Mouse (Mus musculus) CH12.LX (cell line): Measurements from ENCODE around the gene Cc2d1a. TPM values are rescaled to one million over a fixed set of nuclear protein-coding genes. Genes with fewer than 3 reads are reported as not detected.

ENCODE experiments used
- DNase-seq: peaks from one replicate; pipeline ENCODE4 v3.0.0-alpha.2; 2013; ENCODE audit errors: extremely low read depth
- H3K27ac ChIP-seq: 2 replicates; pipeline ENCODE4 v1.5.1; 2012; ENCODE audit warnings: low read depth, mild to moderate bottlenecking, control low read depth, moderate library complexity; ENCODE audit not compliant: insufficient read depth
- H3K27me3 ChIP-seq: replicated peaks from 2 replicates; pipeline ENCODE3; 2012; ENCODE audit warnings: inconsistent platforms
- H3K36me3 ChIP-seq, 2 experiments: replicated peaks in 1 of 2; 2 replicates each; pipeline versions ENCODE3 to v1.6.1; 2012; ENCODE audit warnings: inconsistent platforms in 1 of 2, low read length in 1 of 2, mild to moderate bottlenecking in 1 of 2, mixed read lengths in 1 of 2, moderate library complexity in 1 of 2; ENCODE audit not compliant: control insufficient read depth in 1 of 2, insufficient read depth in 1 of 2
- H3K4me1 ChIP-seq, 2 experiments: 2 replicates each; pipeline ENCODE4 v1.6.1; 2012; ENCODE audit warnings: inconsistent platforms in 1 of 2, moderate library complexity in 1 of 2; ENCODE audit not compliant: insufficient read depth in 2 of 2, control insufficient read depth in 1 of 2
- H3K4me2 ChIP-seq: 2 replicates; pipeline ENCODE4 v1.6.1; 2012; ENCODE audit warnings: low read depth, mild to moderate bottlenecking, control low read depth; ENCODE audit not compliant: poor library complexity, insufficient read depth, severe bottlenecking
- H3K4me3 ChIP-seq, 3 experiments: fragments of 150-350 bp in 1 of 3; sonication (generic) in 1 of 3; replicated peaks in 1 of 3; 2 replicates each; pipeline versions ENCODE3 to v1.5.1; 2011 to 2012; ENCODE audit warnings: low read depth in 2 of 3, low read length in 2 of 3, mild to moderate bottlenecking in 2 of 3, moderate library complexity in 2 of 3, control low read depth in 1 of 3, improper control_type of control experiment in 1 of 3, inconsistent platforms in 1 of 3, mixed read lengths in 1 of 3; ENCODE audit not compliant: poor library complexity in 1 of 3
- H3K79me2 ChIP-seq: replicated peaks from 2 replicates; pipeline ENCODE4 v1.6.1; 2012; ENCODE audit warnings: mild to moderate bottlenecking, moderate library complexity; ENCODE audit not compliant: control insufficient read depth, poor library complexity, insufficient read depth, severe bottlenecking; ENCODE audit errors: extremely low read depth
- H3K9ac ChIP-seq: 2 replicates; pipeline ENCODE4 v1.6.1; 2012; ENCODE audit warnings: low read depth, mild to moderate bottlenecking, control low read depth, moderate library complexity; ENCODE audit not compliant: insufficient read depth
- H3K9me3 ChIP-seq: replicated peaks from 2 replicates; pipeline ENCODE3; 2012; ENCODE audit warnings: low read length, inconsistent platforms, mixed read lengths
- BHLHE40 ChIP-seq: IDR thresholded peaks from 2 replicates; pipeline ENCODE4 v1.6.1; 2011; ENCODE audit warnings: mild to moderate bottlenecking, low read depth, low read length, improper control_type of control experiment
- CHD1 ChIP-seq: IDR thresholded peaks from 2 replicates; pipeline ENCODE4 v1.6.1; 2012; ENCODE audit warnings: low read depth, low read length, improper control_type of control experiment, inconsistent platforms
- CTCF ChIP-seq, 2 experiments: IDR thresholded peaks in 1 of 2; conservative IDR thresholded peaks in 1 of 2; 2 replicates each; pipeline ENCODE4 v1.5.1; 2011 to 2012; ENCODE audit warnings: low read depth in 2 of 2, low read length in 2 of 2, improper control_type of control experiment in 1 of 2, inconsistent platforms in 1 of 2, mild to moderate bottlenecking in 1 of 2, moderate library complexity in 1 of 2
- EP300 ChIP-seq: IDR thresholded peaks from 2 replicates; pipeline ENCODE4 v1.6.1; 2011; ENCODE audit warnings: low read length, improper control_type of control experiment
- IRF4 ChIP-seq: IDR thresholded peaks from 2 replicates; pipeline ENCODE4 v1.6.1; 2014; ENCODE audit warnings: low read depth, mild to moderate bottlenecking, inconsistent platforms, low read length, improper control_type of control experiment
- JUND ChIP-seq: conservative IDR thresholded peaks from 2 replicates; pipeline ENCODE4 v1.6.1; 2011; ENCODE audit warnings: low read depth, low read length, improper control_type of control experiment
- MAFK ChIP-seq: IDR thresholded peaks from 2 replicates; pipeline ENCODE4 v1.6.1; 2011; ENCODE audit warnings: low read length, improper control_type of control experiment; ENCODE audit not compliant: insufficient replicate concordance
- MAZ ChIP-seq: IDR thresholded peaks from 2 replicates; pipeline ENCODE4 v1.6.1; 2012; ENCODE audit warnings: low read depth, mild to moderate bottlenecking, inconsistent platforms, low read length, improper control_type of control experiment, moderate library complexity
- PAX5 ChIP-seq: IDR thresholded peaks from 2 replicates; pipeline ENCODE4 v1.6.1; 2012; ENCODE audit warnings: low read length, inconsistent platforms, mixed read lengths
- POLR2A ChIP-seq: IDR thresholded peaks from 2 replicates; pipeline ENCODE4 v1.6.1; 2011; ENCODE audit warnings: low read depth, mild to moderate bottlenecking, improper control_type of control experiment, low read length
- RAD21 ChIP-seq: IDR thresholded peaks from 2 replicates; pipeline ENCODE4 v1.6.1; 2011; ENCODE audit warnings: low read depth, mild to moderate bottlenecking, low read length, improper control_type of control experiment, moderate library complexity
- RCOR1 ChIP-seq: conservative IDR thresholded peaks from 2 replicates; pipeline ENCODE4 v1.6.1; 2012; ENCODE audit warnings: low read depth, mild to moderate bottlenecking, inconsistent platforms, low read length, improper control_type of control experiment
- TBP ChIP-seq: conservative IDR thresholded peaks from 2 replicates; pipeline ENCODE4 v1.6.1; 2011; ENCODE audit warnings: low read depth, low read length, improper control_type of control experiment
- UBTF ChIP-seq: IDR thresholded peaks from 2 replicates; pipeline ENCODE4 v1.6.1; 2012; ENCODE audit warnings: low read depth, mild to moderate bottlenecking, inconsistent platforms, low read length, improper control_type of control experiment, moderate library complexity
- USF1 ChIP-seq: IDR thresholded peaks from 2 replicates; pipeline ENCODE4 v1.6.1; 2014; ENCODE audit warnings: low read depth, mild to moderate bottlenecking, inconsistent platforms, low read length, improper control_type of control experiment
- ZC3H11A ChIP-seq: IDR thresholded peaks from 2 replicates; pipeline ENCODE4 v1.6.1; 2012; ENCODE audit warnings: low read depth, mild to moderate bottlenecking, inconsistent platforms, low read length, improper control_type of control experiment
- ZNF384 ChIP-seq: IDR thresholded peaks from 2 replicates; pipeline ENCODE4 v1.6.1; 2012; ENCODE audit warnings: low read depth, low read length, improper control_type of control experiment, inconsistent platforms
- dilution Hi-C: fragments of 300-500 bp; cut with MboI; formaldehyde crosslinking; loops from 2 replicates; pipeline ENCODE4 v1.14.3; 2020; ENCODE audit warnings: low sequenced_read_pairs; ENCODE audit not compliant: extremely low pct_unique_long_range_greater_than_20kb, extremely low pct_ligation_motif_present
- in situ Hi-C: fragments of 300-500 bp; cut with MboI; formaldehyde crosslinking; loops from 3 replicates; pipeline ENCODE4 v1.14.3; 2019; ENCODE audit warnings: low sequenced_read_pairs, low pct_ligation_motif_present, low pct_unique_long_range_greater_than_20kb, mixed read lengths
- polyA plus RNA-seq: library from polyadenylated mRNA; unstranded; fragments of >175 nt; gene quantifications from 2 replicates; pipeline ENCODE4 v1.2.1, GENCODE M21; 2012; ENCODE audit warnings: low read depth; ENCODE audit not compliant: insufficient read length
- total RNA-seq, 2 experiments: library from RNA; depleted of rRNA; stranded (reverse); fragments of 300-350 nt in 1 of 2; fragments of >200 nt in 1 of 2; gene quantifications; 2 replicates each; pipeline ENCODE4 v1.2.3; 2012 to 2014

Gene Cc2d1a
- total and polyA plus RNA-seq, 3 experiments: 2.8 to 11.4 (median 7.8) TPM

GRCm38 (mm10) chr8:84190191-84190867, 42.6 kb upstream of the Cc2d1a start:
- TF ChIP-seq RCOR1 (no peak), RAD21 (peak; percentile 34), ZNF384 (no peak), CTCF (conservative IDR thresholded peaks at IDR 0.05 in 1 of 2, IDR thresholded peaks at IDR 0.05 in 1 of 2; ENCODE audit: low read depth in 2 of 2, low read length in 2 of 2) (peak in 1 of 2 experiments; percentile 19; a peak in 2 of 4 replicates), UBTF (no peak), JUND (no peak), CHD1 (no peak), MAZ (no peak), BHLHE40 (no peak), MAFK (no peak), USF1 (no peak)
- TF ChIP-seq, all 38 proteins: peak for 2
- dilution Hi-C loops (no loop called here), in situ Hi-C loops (no loop called here)
- Histone ChIP-seq H3K27ac (no peak overlapping the region), H3K36me3 (no peaks in the 10 kb centered on the region), H3K79me2 (no peaks in the 10 kb centered on the region), H3K9ac (no peak overlapping the region), H3K4me2 (no peak overlapping the region), H3K4me3 (no peak overlapping the region), H3K9me3 (peaks cover under 1% of the 10 kb centered on the region), H3K4me1 (peaks cover 0 to 28% of the 10 kb centered on the region in 2 experiments; a peak in 2 of 4 replicates), H3K27me3 (peaks cover 4% of the 10 kb centered on the region)
- DNase-seq: no peak

DNA sequence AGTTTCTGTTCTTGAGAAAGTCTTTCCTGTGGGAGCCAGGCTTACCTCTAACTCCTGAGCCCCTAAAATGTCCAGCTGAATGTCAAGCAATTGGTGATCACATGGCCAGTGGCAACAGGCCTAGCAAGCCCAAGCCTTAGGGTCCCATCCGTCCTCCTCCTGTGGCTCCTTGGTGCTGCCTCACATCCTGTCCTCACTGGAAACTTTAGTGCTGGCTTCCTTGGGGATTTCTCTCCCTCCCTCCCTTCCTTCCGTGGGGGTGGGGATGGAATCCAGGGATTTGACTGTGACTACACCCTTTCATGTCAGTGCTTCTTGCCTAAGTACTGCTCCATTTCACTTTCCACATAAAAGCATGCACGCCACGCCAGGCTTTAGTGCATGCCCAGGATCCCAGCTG, 41.9 kb upstream of the Cc2d1a start:
- H3K36me3 ChIP-seq: no peaks in the 10 kb centered on the region
- in situ Hi-C loops: loop anchor here (10.0 kb wide), 1 partner anchor 85 kb away; the partner anchor contains the start of gene Ccdc130
- DNase-seq: no peak
- peaks cover 0 to 28% of the 10 kb centered on the region in 2 experiments; a peak in 2 of 4 replicates for H3K4me1 ChIP-seq
- H3K27me3 ChIP-seq: peaks cover 4% of the 10 kb centered on the region
- no peak overlapping the region for H3K4me2 ChIP-seq
- no peak overlapping the region for H3K4me3 ChIP-seq
- no peaks in the 10 kb centered on the region for H3K79me2 ChIP-seq
- TF ChIP-seq ZC3H11A: no peak
- no peak for TF ChIP-seq TBP
- TF ChIP-seq BHLHE40: no peak
- no peak for TF ChIP-seq MAZ
- TF ChIP-seq EP300: no peak
- TF ChIP-seq POLR2A: no peak
- TF ChIP-seq IRF4: no peak
- no peak for TF ChIP-seq MAFK
- no peak for TF ChIP-seq CTCF (conservative IDR thresholded peaks at IDR 0.05 in 1 of 2, IDR thresholded peaks at IDR 0.05 in 1 of 2; ENCODE audit: low read depth in 2 of 2, low read length in 2 of 2)
- no peak for TF ChIP-seq PAX5
- TF ChIP-seq CHD1: no peak
- no peak overlapping the region for H3K27ac ChIP-seq
- no peak overlapping the region for H3K9ac ChIP-seq
- H3K9me3 ChIP-seq: peaks cover 4% of the 10 kb centered on the region
- dilution Hi-C loops: no loop called here
